Mouse (Mus musculus) 3134 (cell line): ENCODE data around the gene Klhl8.
A peak's percentile ranks its signal among the peaks of the same experiment; 100 is the strongest.
"Not testable (repeated sequence)": the region's sequence is repeated elsewhere in the genome, so short reads cannot be mapped to it uniquely, and the experiment has no call there.

Experiments used
- DNase-seq: peaks from one replicate; pipeline ENCODE4 v3.0.0-alpha.2; 2011; ENCODE audit warnings: low spot score; ENCODE audit not compliant: insufficient read length; ENCODE audit errors: extremely low read depth

Gene Klhl8

DNA sequence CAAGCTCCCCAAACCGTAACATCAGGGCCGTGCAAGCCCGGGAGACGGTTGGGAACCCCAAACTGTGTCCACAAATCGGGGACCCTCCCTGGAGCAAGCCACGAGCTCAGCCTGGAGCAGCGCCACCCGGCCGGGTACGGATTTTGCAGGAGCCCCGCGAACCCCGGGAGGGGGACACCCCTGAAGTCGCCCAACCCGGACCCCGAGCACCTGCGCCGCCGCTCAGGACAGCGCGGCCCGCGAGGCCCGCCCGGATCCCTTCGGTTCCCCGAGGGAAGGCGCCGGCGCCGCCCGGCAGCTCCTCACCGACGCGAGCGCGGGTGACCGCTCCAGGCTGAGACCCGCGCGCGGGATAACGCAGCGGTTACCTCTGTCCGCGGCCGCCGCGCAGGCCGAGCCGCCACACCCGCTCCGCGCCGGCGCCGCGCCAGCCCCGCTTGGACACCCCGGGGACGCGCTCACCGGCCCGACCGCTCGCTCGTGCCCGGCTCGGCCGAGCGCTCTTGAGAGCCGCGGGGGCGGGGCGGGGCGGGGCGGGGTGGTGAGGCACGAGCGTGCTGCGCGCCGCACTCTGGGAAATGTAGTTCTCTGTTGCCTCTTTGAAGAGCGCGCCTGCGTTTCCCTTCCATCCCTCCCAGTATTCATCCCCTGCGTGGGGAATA is at the start of gene Klhl8:
Gene Klhl8, minus strand, starts transcription at position 512 of the 662 bp plus-strand sequence.
- DNase-seq, result peak; percentile 79

DNA sequence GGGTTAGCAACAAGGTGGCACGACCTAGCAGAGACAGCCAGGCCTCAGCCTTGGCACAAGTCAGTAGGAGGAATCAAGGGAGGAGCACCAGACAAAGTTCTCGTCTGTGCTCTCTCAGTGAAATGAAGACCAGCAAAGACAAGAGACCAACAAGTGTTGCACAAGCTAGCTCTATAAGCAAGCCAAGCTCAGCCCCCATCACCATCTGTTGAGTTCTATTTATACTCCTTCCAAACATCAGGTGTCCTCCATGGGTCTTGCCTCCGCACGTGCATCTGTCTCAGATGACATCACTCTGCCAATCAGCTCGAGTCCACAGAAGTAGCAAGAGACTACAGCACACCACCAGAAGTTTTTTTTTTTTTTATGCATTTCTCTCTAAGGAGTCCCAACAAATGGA is 43.6 kb upstream of the Klhl8 start:
- no peak for DNase-seq

DNA sequence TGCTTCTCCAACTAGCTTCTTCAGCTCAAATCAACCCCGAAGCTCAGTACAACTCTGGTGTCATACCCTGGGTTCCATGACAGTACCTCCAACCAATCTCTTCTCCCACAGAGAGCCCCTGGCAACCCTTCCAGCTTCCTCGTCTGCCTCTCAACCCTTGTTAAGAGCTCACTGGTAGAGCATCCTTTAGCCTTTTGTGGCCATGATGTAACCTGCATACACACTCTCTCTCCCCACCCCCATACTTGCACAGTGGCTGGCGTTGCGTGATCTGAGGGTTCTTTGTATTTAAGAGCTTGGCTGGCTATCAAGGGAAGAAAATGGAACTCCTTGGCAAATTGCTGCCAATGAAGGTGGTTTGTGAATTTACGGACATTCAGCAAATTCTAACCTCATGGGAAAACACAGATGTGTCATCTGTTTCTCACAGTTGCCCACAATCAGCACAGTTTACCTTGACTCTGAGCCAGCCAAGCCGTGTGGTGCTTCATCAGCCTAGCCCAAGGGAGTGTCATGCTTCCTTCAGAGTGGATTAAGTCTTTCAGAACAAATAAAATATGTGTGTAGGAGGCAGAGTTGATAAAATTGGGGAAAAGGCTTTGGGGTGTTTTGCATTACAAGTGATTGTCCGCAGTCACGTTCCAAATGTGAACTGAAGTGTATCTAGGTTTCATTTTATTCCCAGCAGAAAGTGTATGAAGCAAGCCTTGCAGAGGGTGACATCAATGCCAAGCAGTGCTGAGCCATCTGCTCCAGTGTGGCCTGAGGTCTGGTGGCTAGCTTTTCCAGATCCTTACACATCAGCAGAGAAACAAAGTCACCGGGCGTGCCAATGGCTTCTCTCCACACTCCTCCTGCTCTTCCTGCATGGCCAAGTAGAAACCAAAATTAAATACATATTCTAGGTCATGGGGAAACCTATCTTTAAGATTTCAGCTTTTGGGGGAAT is 42.4 kb upstream of the Klhl8 start:
- DNase-seq, result peak; percentile 71

DNA sequence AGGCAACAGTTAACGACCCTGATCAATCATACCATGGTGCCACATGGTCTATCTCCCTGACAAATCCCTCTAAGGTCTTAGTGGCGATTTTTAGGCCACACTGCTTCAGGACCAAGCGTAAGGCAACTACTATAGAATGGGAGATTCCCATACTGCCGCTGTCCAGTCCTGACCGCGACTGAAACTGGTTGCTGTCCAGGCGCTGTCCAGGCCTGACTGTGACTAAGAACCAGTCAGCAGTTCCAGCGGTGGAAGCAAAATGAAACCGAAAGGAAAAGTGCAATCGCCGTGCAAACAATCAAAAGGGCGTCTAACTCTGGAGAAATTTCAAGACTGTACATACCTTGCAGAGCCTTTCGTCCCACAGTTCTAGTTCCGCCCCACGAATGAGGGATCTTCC is 39.1 kb upstream of the Klhl8 start:
- not testable (repeated sequence) for DNase-seq

DNA sequence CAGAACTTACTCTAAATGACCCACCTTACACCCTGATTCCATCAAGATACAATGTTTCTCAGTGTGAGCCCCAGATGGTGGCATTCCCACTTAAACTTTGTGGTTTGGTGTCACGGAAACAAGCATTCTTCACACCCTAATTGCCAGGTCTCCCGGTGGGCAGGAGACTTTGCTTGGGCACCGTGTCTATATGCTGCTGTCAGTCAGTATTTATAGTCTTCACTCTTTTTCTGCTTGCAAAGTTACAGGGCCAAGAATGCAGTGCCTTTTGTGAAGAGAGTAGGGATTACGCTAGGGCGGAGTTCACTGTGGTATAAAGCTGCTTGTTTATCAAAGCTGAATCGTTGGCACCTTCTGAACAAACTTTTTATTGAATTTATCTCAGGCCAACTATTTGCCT is 32.1 kb upstream of the Klhl8 start:
- DNase-seq, result no peak

DNA sequence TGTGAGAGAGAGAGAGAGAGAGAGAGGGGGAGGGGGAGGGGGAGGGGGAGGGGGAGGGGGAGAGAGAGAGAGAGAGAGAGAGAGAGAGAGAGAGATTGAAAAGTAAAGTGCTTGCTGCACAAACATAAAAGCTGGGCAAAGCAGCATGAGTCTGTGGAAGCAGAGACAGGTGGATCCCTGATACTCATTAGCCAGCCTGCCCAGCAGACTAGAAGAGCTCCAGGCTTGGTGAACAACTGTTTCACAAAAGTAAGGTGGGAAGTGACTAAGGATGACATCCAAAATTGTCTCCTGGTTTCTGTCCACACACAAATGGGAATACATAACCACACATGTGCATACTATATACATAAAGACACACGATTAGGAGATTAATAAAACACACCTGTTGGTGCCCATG is 28.8 kb upstream of the Klhl8 start:
- DNase-seq, result no peak

DNA sequence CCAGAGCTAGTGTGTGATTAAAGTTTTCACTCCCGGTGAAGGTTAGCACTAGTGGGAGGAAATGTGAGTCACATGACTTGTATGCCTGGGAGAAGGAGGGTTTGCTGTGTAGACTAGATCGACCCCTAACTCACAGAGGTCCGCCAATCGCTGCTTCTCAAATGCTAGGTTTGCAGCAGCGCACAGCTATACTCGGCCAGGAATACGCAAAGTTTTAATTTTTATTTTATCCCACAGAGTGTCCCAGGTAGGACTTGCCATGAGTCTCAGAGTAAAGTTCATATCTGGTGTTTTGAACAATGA is 28.2 kb upstream of the Klhl8 start:
- DNase-seq, result no peak

GRCm38 (mm10) chr5:103938547-103939349 is 27.7 kb upstream of the Klhl8 start:
- no peak for DNase-seq

GRCm38 (mm10) chr5:103936906-103937589 is 26.0 kb upstream of the Klhl8 start:
- no peak for DNase-seq

DNA sequence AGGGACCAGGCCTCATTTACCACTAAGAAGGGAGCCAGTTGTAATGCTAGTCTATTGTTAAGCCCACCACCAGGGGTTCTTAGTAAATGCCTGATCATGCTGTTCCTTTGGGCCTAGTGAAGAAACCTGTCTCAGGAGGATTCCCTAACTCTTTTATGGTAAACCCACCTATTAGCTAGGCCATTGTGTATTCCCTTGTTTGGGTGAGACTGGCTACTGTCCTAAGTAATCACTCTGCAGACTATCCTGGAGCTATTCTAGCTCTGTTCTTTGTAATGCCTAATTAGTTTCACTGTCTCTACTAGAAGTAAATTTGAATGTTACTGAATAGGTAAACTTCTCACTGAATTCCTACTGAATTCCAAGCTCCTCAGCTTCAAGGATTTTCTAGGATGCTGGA is 20.9 kb upstream of the Klhl8 start:
- not testable (repeated sequence) for DNase-seq

DNA sequence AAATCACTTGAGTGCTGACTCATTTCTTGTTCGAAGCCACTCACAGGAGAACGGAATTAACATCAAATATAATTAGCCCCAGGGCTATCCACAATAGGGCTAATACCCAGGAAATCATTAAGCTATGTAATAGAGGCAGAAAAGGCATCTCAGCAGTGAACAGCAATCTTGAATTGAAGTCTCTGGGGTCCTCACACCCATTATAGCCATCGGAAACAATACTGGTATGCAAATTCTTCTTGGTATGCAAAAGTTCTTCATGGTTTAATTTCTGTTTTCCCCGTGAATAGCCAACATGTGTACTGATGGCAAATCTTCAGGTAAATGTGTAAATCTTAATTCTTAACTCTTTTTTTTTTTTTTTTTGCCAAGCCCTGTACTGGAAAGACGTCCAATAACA is 19.5 kb upstream of the Klhl8 start:
- DNase-seq, result no peak

DNA sequence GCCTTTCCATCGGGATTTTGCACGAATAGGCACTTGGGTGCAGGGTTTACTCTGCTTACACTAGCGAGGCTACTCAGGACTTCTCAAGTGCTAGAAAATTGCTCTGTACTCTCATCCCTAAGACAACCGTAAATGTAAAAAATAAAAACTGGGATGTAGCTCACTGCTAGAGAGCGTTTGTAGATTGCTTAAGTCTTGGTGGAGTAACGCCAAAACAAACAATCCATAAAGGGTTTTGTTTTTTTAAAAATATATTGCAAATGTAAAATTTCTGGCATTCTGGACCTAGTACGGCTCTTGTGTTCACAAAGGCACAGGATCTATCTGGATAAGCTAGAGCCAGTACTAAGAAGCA is 17.1 kb upstream of the Klhl8 start:
- DNase-seq, result no peak

DNA sequence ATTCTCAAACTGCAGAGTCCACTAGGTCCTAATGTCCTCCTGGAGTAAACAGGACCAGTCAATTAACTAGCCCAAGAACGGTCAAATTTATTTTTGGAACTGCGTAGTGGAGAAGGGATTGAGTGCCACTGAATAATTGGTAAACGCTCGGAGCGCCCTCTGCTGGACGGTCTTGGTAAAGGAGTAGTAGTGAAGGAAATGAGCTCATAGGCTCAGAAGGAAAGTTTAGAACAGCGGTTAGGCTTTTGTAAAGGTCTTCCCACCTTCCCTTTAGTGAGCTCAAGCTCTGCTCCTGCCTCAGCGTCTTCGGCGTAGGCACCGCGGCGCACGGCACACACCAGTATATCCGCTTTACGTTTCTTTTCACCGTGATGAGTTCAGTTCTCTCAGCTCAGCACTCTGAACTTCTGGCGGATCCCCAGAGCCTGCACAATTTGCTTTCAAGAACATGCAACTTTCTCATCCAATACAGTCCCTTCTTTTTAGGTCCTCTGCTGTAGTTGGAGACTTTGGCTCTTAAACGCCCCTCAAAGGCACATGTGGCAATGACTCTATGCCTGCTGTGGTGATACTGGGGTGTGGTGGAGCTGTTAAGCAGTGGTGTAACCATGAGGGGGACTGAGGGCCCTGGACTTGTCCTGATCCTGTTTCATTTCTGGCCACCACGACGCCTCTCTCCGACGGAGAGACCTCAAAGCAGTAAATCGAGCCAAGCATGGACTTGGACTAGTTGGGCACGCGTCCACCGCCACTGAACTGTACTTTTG is 16.6 kb upstream of the Klhl8 start:
- DNase-seq, result peak; percentile 77

- no peak for DNase-seq
These were observed 15.3 kb upstream of the Klhl8 start for GRCm38 (mm10) chr5:103926398-103926797.

DNA sequence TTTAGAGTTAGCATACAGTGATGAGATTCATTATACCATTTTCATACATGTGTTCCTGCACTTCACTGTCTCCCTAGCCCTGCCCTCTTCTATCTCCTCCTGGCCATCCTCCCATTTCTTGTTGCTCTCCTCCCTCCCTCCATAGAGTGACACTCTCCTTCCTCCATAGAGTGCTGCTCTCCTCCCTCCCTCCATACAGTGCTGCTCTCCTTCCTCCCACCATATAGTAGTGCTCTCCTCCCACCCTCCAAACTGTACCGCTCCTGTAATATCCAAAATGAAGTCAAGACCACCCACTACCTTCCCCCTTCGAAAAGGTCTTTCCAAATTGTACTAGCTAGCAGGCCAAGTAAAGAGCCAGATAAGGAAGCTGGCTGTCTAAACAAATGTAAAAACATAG is 12.7 kb upstream of the Klhl8 start:
- DNase-seq, result no peak

DNA sequence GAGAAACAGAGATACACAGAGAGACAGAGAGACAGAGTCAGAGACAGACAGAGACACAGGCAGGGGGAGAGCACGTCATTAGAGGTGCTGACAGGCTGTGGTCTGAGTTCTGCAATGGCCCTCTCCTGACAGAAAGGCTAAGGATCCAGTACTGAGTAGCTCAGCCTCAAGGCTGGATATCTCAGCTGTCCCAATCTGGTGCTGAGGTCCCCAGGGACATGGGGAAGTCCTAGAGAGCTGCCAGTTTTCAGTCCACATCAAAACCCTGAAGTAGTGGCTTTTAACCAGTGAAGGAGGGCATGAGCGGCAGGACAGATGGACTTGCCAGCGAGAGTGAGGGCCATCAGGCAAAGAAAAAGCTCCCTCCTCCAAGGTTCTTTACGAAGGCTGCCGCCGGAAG is 12.0 kb upstream of the Klhl8 start:
- DNase-seq, result peak; percentile 32

GRCm38 (mm10) chr5:103922436-103922835 is 11.4 kb upstream of the Klhl8 start:
- DNase-seq, result peak; percentile 19

DNA sequence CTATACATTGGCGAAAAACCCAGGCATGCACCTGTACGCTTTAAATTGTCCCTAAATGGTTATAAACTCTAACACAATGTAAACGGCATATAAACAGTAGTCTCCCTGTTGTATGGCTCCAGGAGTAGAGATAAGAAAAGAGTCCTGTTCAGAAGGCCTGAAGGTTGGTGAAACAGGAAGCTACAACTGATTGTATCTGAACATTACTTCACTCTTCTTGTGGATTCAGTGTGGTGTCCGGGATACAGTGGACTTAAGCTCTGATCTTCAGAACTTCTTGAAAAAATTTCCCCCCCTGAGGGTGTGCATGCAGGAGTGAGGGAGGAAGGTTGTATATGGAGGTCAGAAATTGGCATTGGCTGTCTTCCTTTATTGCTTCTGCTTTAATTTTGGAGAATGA is 8.4 kb upstream of the Klhl8 start:
- DNase-seq, result no peak

DNA sequence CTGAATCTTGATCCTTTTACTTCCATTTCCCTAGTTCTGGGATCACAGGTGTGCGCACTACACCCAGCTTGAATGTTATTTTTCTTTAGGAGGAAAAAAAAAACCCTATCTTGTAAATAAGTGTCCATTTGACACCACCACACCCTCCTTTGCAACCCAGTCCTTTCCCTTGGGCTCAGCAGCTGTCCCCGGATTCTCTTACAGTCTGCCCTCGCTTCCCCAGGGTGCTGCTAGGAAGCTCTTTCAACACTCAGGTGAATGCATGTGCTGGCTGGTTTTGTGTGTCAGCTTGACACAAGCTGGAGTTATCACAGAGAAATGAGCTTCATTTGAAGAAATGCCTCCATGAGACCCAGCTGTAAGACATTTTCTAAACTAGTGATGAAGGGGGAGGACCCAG is 7.2 kb upstream of the Klhl8 start:
- DNase-seq, result no peak

DNA sequence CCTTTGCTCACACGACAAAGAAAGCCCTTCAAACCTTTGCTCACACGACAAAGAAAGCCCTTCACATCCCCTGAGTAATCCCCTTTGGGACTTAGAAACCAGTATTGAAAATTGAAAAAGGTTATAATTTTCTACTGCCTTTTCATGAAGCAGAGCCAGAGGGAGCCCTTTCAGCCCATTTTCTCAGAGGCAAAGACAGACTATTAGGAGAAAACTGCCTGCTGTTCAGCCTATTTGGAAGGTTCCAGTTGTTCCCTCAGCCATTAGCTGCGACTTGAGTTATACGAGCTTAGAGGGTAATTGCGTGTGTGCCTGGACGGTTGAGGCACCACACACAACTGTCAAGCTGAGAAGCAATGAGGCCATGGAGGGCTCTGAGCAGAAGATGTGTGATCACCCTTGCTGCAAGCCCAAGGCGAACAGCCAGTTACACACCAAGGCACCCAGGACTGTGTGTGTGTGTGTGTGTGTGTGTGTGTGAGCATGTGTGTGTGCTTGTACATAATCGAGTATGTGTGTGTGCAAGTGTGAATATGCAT is 6.4 kb upstream of the Klhl8 start:
- DNase-seq, result no peak
